Mouse (Mus musculus) midbrain, embryonic 13.5 days (tissue): ENCODE measurements around the gene Clk3. TPM values are rescaled to one million over a fixed set of nuclear protein-coding genes. Genes with fewer than 3 reads are reported as not detected.

Experiments used
- ATAC-seq: fragments of 200-750 bp; cut with Nextera tagmentation; 2 replicates; pipeline ENCODE4 v1.8.0; 2017; ENCODE audit warnings: mild to moderate bottlenecking, moderate TSS enrichment, moderate library complexity
- H3K27ac ChIP-seq: fragments of 300-500 bp; sonication (generic); 2 replicates; pipeline ENCODE4 v1.5.1; 2015; ENCODE audit warnings: inconsistent platforms, mild to moderate bottlenecking, moderate library complexity
- H3K27me3 ChIP-seq: fragments of 300-500 bp; sonication (generic); 2 replicates; pipeline ENCODE4 v1.6.1; 2015; ENCODE audit warnings: mild to moderate bottlenecking, inconsistent platforms
- H3K36me3 ChIP-seq: fragments of 300-500 bp; sonication (generic); 2 replicates; pipeline ENCODE4 v1.6.1; 2015; ENCODE audit warnings: mild to moderate bottlenecking, inconsistent platforms
- H3K4me1 ChIP-seq: fragments of 300-500 bp; sonication (generic); replicated peaks from 2 replicates; pipeline ENCODE4 v1.6.1; 2015; ENCODE audit warnings: inconsistent platforms
- H3K4me2 ChIP-seq: fragments of 300-500 bp; sonication (generic); replicated peaks from 2 replicates; pipeline ENCODE4 v1.6.1; 2015; ENCODE audit warnings: moderate library complexity, mild to moderate bottlenecking, inconsistent platforms
- H3K4me3 ChIP-seq: fragments of 300-500 bp; sonication (generic); replicated peaks from 2 replicates; pipeline ENCODE4 v1.5.1; 2015; ENCODE audit warnings: mild to moderate bottlenecking, inconsistent platforms
- H3K9ac ChIP-seq: fragments of 300-500 bp; sonication (generic); replicated peaks from 2 replicates; pipeline ENCODE4 v1.6.1; 2015; ENCODE audit warnings: mild to moderate bottlenecking, inconsistent platforms
- H3K9me3 ChIP-seq: fragments of 300-500 bp; sonication (generic); 2 replicates; pipeline ENCODE4 v1.6.1; 2016; ENCODE audit warnings: mild to moderate bottlenecking, inconsistent platforms
- WGBS: fragments of 180-500 bp; shearing (Covaris S2); methylation state at CpG from one replicate; pipeline ENCODE4 v1.1.7; 2015; 5-methylcytosine and 5-hydroxymethylcytosine counted together
- polyA plus RNA-seq: library from polyadenylated mRNA; unstranded; fragments of >200 nt; fragmentation: Nextera tagmentation; extraction: Ambion mirVana; gene quantifications from 2 replicates; pipeline ENCODE4 v1.2.1, GENCODE M21; 2015

The Clk3 gene
- 80.0 and 84.9 TPM in 2 replicates for polyA plus RNA-seq

GRCm38 (mm10) chr9:57765364-57766351 lies at the start of gene Clk3:
Gene Clk3, minus strand, starts transcription at chr9:57765860.
- peaks cover 40% of the 10 kb centered on the region for H3K4me1 ChIP-seq
- ATAC-seq = peak; percentile 49
- WGBS = under 1% methylated on average over 93 of the region's 93 CpGs
- peak within 1 kb of the TSS; percentile 95 for H3K9ac ChIP-seq
- no peaks in the 10 kb centered on the region for H3K27me3 ChIP-seq
- peak within 1 kb of the TSS; percentile 93 for H3K4me3 ChIP-seq
- no peaks in the 10 kb centered on the region for H3K9me3 ChIP-seq
- peak within 1 kb of the TSS; percentile 100 for H3K27ac ChIP-seq
- peak within 1 kb of the TSS; percentile 98 for H3K4me2 ChIP-seq
- peaks cover 13% of the 10 kb centered on the region for H3K36me3 ChIP-seq

GRCm38 (mm10) chr9:57814866-57815265 lies 49.2 kb upstream of the Clk3 start:
- no peak overlapping the region for H3K4me2 ChIP-seq
- no peaks in the 10 kb centered on the region for H3K9me3 ChIP-seq
- no peak for ATAC-seq
- H3K36me3 ChIP-seq = no peaks in the 10 kb centered on the region; the same call in 1 of the 2 replicates
- H3K27ac ChIP-seq = no peak overlapping the region
- H3K4me1 ChIP-seq = peaks cover 73% of the 10 kb centered on the region
- no peak overlapping the region for H3K4me3 ChIP-seq
- H3K9ac ChIP-seq = no peak overlapping the region
- WGBS = 21% methylated on average over 3 of the region's 3 CpGs
- H3K27me3 ChIP-seq = no peaks in the 10 kb centered on the region

- Histone ChIP-seq H3K27me3 (no peaks in the 10 kb centered on the region), H3K27ac (peak overlapping the region; percentile 32; the same call in 1 of the 2 replicates), H3K4me2 (no peak overlapping the region), H3K9me3 (no peaks in the 10 kb centered on the region), H3K9ac (no peak overlapping the region), H3K4me1 (peaks cover 81% of the 10 kb centered on the region), H3K36me3 (peaks cover 6% of the 10 kb centered on the region; the same call in 1 of the 2 replicates), H3K4me3 (no peak overlapping the region)
- ATAC-seq = no peak
- WGBS = 6% methylated on average over 1 of the region's 1 CpGs
These were observed 48.4 kb upstream of the Clk3 start for GRCm38 (mm10) chr9:57814014-57814413.

- Histone ChIP-seq H3K4me2 (no peak overlapping the region), H3K4me3 (no peak overlapping the region), H3K4me1 (peaks cover 84% of the 10 kb centered on the region), H3K9ac (no peak overlapping the region), H3K9me3 (no peaks in the 10 kb centered on the region), H3K27ac (peak overlapping the region; percentile 76), H3K27me3 (no peaks in the 10 kb centered on the region), H3K36me3 (peaks cover 9% of the 10 kb centered on the region; the same call in 1 of the 2 replicates)
- 37% methylated on average over 8 of the region's 8 CpGs for WGBS
- ATAC-seq = peak; percentile 22; the same call in 1 of the 2 replicates
These were observed 46.4 kb upstream of the Clk3 start for GRCm38 (mm10) chr9:57811793-57812733.

GRCm38 (mm10) chr9:57810691-57811090 lies 45.0 kb upstream of the Clk3 start:
- peaks cover 84% of the 10 kb centered on the region for H3K4me1 ChIP-seq
- H3K9me3 ChIP-seq = no peaks in the 10 kb centered on the region
- H3K4me2 ChIP-seq = no peak overlapping the region
- no peak for ATAC-seq
- no peaks in the 10 kb centered on the region for H3K27me3 ChIP-seq
- H3K4me3 ChIP-seq = no peak overlapping the region
- H3K27ac ChIP-seq = peak overlapping the region; percentile 44; the same call in 1 of the 2 replicates
- no peak overlapping the region for H3K9ac ChIP-seq
- WGBS = 73% methylated on average over 3 of the region's 3 CpGs
- H3K36me3 ChIP-seq = peaks cover 9% of the 10 kb centered on the region; the same call in 1 of the 2 replicates

- Histone ChIP-seq H3K4me1 (peaks cover 78% of the 10 kb centered on the region), H3K9ac (no peak overlapping the region; the same call in 1 of the 2 replicates), H3K36me3 (peaks cover 9% of the 10 kb centered on the region; the same call in 1 of the 2 replicates), H3K9me3 (no peaks in the 10 kb centered on the region), H3K4me2 (no peak overlapping the region), H3K27me3 (no peaks in the 10 kb centered on the region), H3K4me3 (no peak overlapping the region), H3K27ac (peak overlapping the region; percentile 76)
- 0 out of 2 replicates have a peak, but pooled peaks have one; percentile 12 for ATAC-seq
- WGBS = 19% methylated on average over 5 of the region's 5 CpGs
These were observed 43.2 kb upstream of the Clk3 start for GRCm38 (mm10) chr9:57808771-57809310.

- no peaks in the 10 kb centered on the region for H3K27me3 ChIP-seq
- no peak for ATAC-seq
- H3K9me3 ChIP-seq = no peaks in the 10 kb centered on the region
- no peak overlapping the region for H3K27ac ChIP-seq
- WGBS = 73% methylated on average over 4 of the region's 4 CpGs
- no peak overlapping the region for H3K9ac ChIP-seq
- H3K4me1 ChIP-seq = peaks cover 74% of the 10 kb centered on the region
- H3K4me3 ChIP-seq = no peak overlapping the region
- peaks cover 10% of the 10 kb centered on the region; the same call in 1 of the 2 replicates for H3K36me3 ChIP-seq
- H3K4me2 ChIP-seq = no peak overlapping the region
These were observed 41.6 kb upstream of the Clk3 start for GRCm38 (mm10) chr9:57807174-57807651.

GRCm38 (mm10) chr9:57806066-57806481 lies 40.4 kb upstream of the Clk3 start:
- whole genome bisulfite sequencing = 71% methylated on average over 1 of the region's 1 CpGs
- ATAC-seq = no peak

GRCm38 (mm10) chr9:57805087-57805737 lies 39.6 kb upstream of the Clk3 start:
- Histone ChIP-seq H3K9me3 (no peaks in the 10 kb centered on the region), H3K36me3 (peaks cover 20% of the 10 kb centered on the region), H3K27me3 (no peaks in the 10 kb centered on the region), H3K4me1 (peaks cover 54% of the 10 kb centered on the region), H3K9ac (no peak overlapping the region), H3K4me3 (no peak overlapping the region), H3K27ac (no peak overlapping the region), H3K4me2 (no peak overlapping the region)
- WGBS = 82% methylated on average over 10 of the region's 10 CpGs
- ATAC-seq = no peak

More at GRCm38 (mm10) chr9:57806066-57806481, 40.4 kb upstream of the Clk3 start:
- Histone ChIP-seq H3K27me3 (no peaks in the 10 kb centered on the region), H3K4me2 (no peak overlapping the region), H3K27ac (no peak overlapping the region), H3K4me3 (no peak overlapping the region), H3K9ac (no peak overlapping the region), H3K4me1 (peaks cover 62% of the 10 kb centered on the region), H3K9me3 (no peaks in the 10 kb centered on the region), H3K36me3 (peaks cover 19% of the 10 kb centered on the region)

- peaks cover 48% of the 10 kb centered on the region for H3K4me1 ChIP-seq
- H3K9ac ChIP-seq = no peak overlapping the region
- H3K27me3 ChIP-seq = no peaks in the 10 kb centered on the region
- H3K9me3 ChIP-seq = no peaks in the 10 kb centered on the region
- peak overlapping the region; percentile 68 for H3K27ac ChIP-seq
- H3K4me3 ChIP-seq = no peak overlapping the region
- ATAC-seq = no peak
- WGBS = 46% methylated on average over 4 of the region's 4 CpGs
- H3K36me3 ChIP-seq = peaks cover 19% of the 10 kb centered on the region
- no peak overlapping the region for H3K4me2 ChIP-seq
These were observed 38.2 kb upstream of the Clk3 start for GRCm38 (mm10) chr9:57803839-57804238.

- no peak for ATAC-seq
- Histone ChIP-seq H3K36me3 (peaks cover 20% of the 10 kb centered on the region), H3K9ac (no peak overlapping the region), H3K9me3 (no peaks in the 10 kb centered on the region), H3K4me1 (peaks cover 44% of the 10 kb centered on the region), H3K4me2 (no peak overlapping the region), H3K27me3 (no peaks in the 10 kb centered on the region), H3K27ac (peak overlapping the region; percentile 68), H3K4me3 (no peak overlapping the region)
- WGBS = 35% methylated on average over 3 of the region's 3 CpGs
These were observed 37.4 kb upstream of the Clk3 start for GRCm38 (mm10) chr9:57803047-57803446.
